8 mouse cellular contexts compared by ENCODE assay signal in the genomic region with DNA sequence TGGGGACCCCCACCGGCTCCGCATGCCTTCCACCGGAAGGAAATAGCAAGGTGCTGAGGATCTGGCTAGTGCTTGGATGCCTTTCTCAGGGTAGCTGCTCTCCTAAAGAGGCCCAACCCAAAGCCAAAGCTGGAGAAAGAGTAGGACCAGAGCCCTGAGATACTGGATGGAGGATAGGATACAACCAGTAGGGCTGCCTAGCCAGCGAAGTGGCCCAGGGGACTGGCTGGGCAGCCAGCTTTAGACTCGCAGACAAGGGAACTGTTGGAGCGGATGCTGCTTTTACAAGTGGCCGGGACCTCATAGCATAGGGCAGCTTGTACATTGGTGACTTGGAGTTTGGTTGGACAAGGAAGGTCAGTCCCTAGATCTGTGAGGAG. TPM values are rescaled to one million over a fixed set of nuclear protein-coding genes. Genes with fewer than 3 reads are reported as not detected.
A peak's percentile ranks its signal among the peaks of the same experiment; 100 is the strongest.
DNase-seq lines count a peak whose midpoint lies in the region; ATAC-seq and TF ChIP-seq lines count a peak whose summit lies in the region.

No protein-coding gene starts in this region.

- no peaks in the 10 kb centered on the region for H3K36me3 ChIP-seq in heart, adult 2 months (ENCODE audit: control insufficient read depth, insufficient read depth, low read length)
- no peaks in the 10 kb centered on the region for H3K36me3 ChIP-seq in ES-Bruce4 (ENCODE audit: control insufficient read depth, insufficient read depth, low read length, poor library complexity, severe bottlenecking)
- H3K36me3 ChIP-seq in forebrain, postnatal 0 days (ENCODE audit: insufficient read depth) = no peaks in the 10 kb centered on the region
- H3K36me3 ChIP-seq in liver, embryonic 15.5 days (replicated peaks) = no peaks in the 10 kb centered on the region

- intact Hi-C loops in heart, adult 2 months (cut with DNase I) = loop anchor here (2.0 to 5.0 kb wide), 2 partner anchors 34 to 86 kb away; no protein-coding TSS in a partner anchor
- intact Hi-C loops in heart, postnatal 36 days (cut with DNase I) = loop anchor here (2.0 kb wide), 2 partner anchors 36 to 86 kb away; no protein-coding TSS in a partner anchor

- no peak for ATAC-seq in forebrain, postnatal 0 days
- peak; percentile 6; the same call in 1 of the 2 replicates for ATAC-seq in liver, embryonic 15.5 days (ENCODE audit: insufficient read depth)

- H3K27me3 ChIP-seq in heart, adult 2 months (ENCODE audit: control insufficient read depth, insufficient read depth, low read length) = peaks cover 5% of the 10 kb centered on the region
- H3K27me3 ChIP-seq in ES-Bruce4 (ENCODE audit: control insufficient read depth, insufficient read depth, low read length, poor library complexity, severe bottlenecking) = peaks cover 2% of the 10 kb centered on the region
- no peaks in the 10 kb centered on the region; the same call in 1 of the 2 replicates for H3K27me3 ChIP-seq in forebrain, postnatal 0 days (ENCODE audit: insufficient read depth, low read length)
- peaks cover 25% of the 10 kb centered on the region; the same call in 1 of the 2 replicates for H3K27me3 ChIP-seq in liver, embryonic 15.5 days

- TF ChIP-seq CTCF in heart, adult 2 months (IDR thresholded peaks at IDR 0.05) = no peak
- TF ChIP-seq CTCF in ES-Bruce4 (IDR thresholded peaks at IDR 0.05; ENCODE audit: low read depth, low read length) = no peak
- TF ChIP-seq CTCF in forebrain, postnatal 0 days (IDR thresholded peaks at IDR 0.05; ENCODE audit: low read depth) = no peak

- 64% methylated on average over 7 of the region's 7 CpGs for WGBS in heart, adult 2 months
- WGBS in forebrain, postnatal 0 days = 74% methylated on average over 7 of the region's 7 CpGs
- WGBS in liver, embryonic 15.5 days (ENCODE audit: insufficient replicate concordance) = 59% methylated on average over 7 of the region's 7 CpGs

- no peak for TF ChIP-seq EP300 in heart, adult 2 months (IDR thresholded peaks at IDR 0.05; ENCODE audit: insufficient read depth, low read depth, low read length)
- TF ChIP-seq EP300 in ES-Bruce4 (IDR thresholded peaks at IDR 0.05; ENCODE audit: insufficient read depth, low read depth, low read length) = no peak

- no peaks in the 10 kb centered on the region for H3K4me1 ChIP-seq in heart, adult 2 months (ENCODE audit: control insufficient read depth, insufficient read depth, low read length)
- H3K4me1 ChIP-seq in ES-Bruce4 (ENCODE audit: control insufficient read depth, insufficient read depth, low read length) = no peaks in the 10 kb centered on the region
- no peaks in the 10 kb centered on the region for H3K4me1 ChIP-seq in forebrain, postnatal 0 days (ENCODE audit: insufficient read depth)
- peaks cover 45% of the 10 kb centered on the region for H3K4me1 ChIP-seq in liver, embryonic 15.5 days (replicated peaks)

- peak overlapping the region; percentile 36 for H3K27ac ChIP-seq in heart, adult 2 months
- H3K27ac ChIP-seq in ES-Bruce4 (ENCODE audit: insufficient read depth, low read length) = no peak overlapping the region
- no peak overlapping the region for H3K27ac ChIP-seq in forebrain, postnatal 0 days (ENCODE audit: low read depth, low read length)
- H3K27ac ChIP-seq in liver, embryonic 15.5 days (replicated peaks) = peak overlapping the region; percentile 29

- peak overlapping the region; percentile 48 for H3K4me3 ChIP-seq in heart, adult 2 months
- H3K4me3 ChIP-seq in ES-Bruce4 (ENCODE audit: low read depth, low read length) = peak overlapping the region; percentile 47; the same call in 1 of the 2 replicates
- H3K4me3 ChIP-seq in forebrain, postnatal 0 days (ENCODE audit: low read depth, low read length) = peak overlapping the region; percentile 44
- peak overlapping the region; percentile 62 for H3K4me3 ChIP-seq in liver, embryonic 15.5 days (replicated peaks)

- no peaks in the 10 kb centered on the region for H3K79me2 ChIP-seq in heart, adult 2 months (replicated peaks; ENCODE audit: control insufficient read depth, insufficient read depth, low read length)

- no peak overlapping the region for H3K9ac ChIP-seq in heart, adult 2 months (ENCODE audit: low read depth, low read length)
- H3K9ac ChIP-seq in ES-Bruce4 (ENCODE audit: low read depth, poor library complexity, severe bottlenecking) = peak overlapping the region; percentile 61
- peak overlapping the region; percentile 51 for H3K9ac ChIP-seq in forebrain, postnatal 0 days
- H3K9ac ChIP-seq in liver, embryonic 15.5 days = peak overlapping the region; percentile 63

- TF ChIP-seq POLR2A in heart, adult 2 months (IDR thresholded peaks at IDR 0.05; ENCODE audit: insufficient read depth, low read depth, low read length) = no peak
- TF ChIP-seq POLR2A in ES-Bruce4 (IDR thresholded peaks at IDR 0.05; ENCODE audit: insufficient read depth, low read length) = no peak

- peak overlapping the region; percentile 93 for H3K4me2 ChIP-seq in forebrain, postnatal 0 days (ENCODE audit: low read depth)
- H3K4me2 ChIP-seq in liver, embryonic 15.5 days = peak overlapping the region; percentile 92

- peak in 1 of 2 experiments; percentile 39 for DNase-seq in heart, adult 2 months
- no peak for DNase-seq in heart, postnatal 36 days
- DNase-seq in forebrain, postnatal 0 days = no peak
- no peak for DNase-seq in right cerebral cortex, postnatal 36 days (ENCODE audit: low spot score in 2 of 2)
- no peak for DNase-seq in urinary bladder, postnatal 25 days (ENCODE audit: low spot score)
- DNase-seq in spleen, adult 12 weeks (ENCODE audit: low spot score) = no peak

- no peaks in the 10 kb centered on the region for H3K9me3 ChIP-seq in ES-Bruce4 (replicated peaks; ENCODE audit: control insufficient read depth, insufficient read depth, low read length, poor library complexity, severe bottlenecking)
- H3K9me3 ChIP-seq in forebrain, postnatal 0 days (ENCODE audit: low read length) = no peaks in the 10 kb centered on the region
- H3K9me3 ChIP-seq in liver, embryonic 15.5 days (replicated peaks) = no peaks in the 10 kb centered on the region

RNA-seq across cellular contexts. Expression of a gene that starts 0.8 kb away (rescaled TPM):
- 1 to 10 TPM; 5.9 to 7.6 TPM for total RNA-seq in heart, adult 2 months (2021)
- polyA plus RNA-seq in heart, adult 2 months (2012; rRNA removed) = 10.5 and 11.8 TPM in 2 replicates
- total RNA-seq in heart, postnatal 36 days (2021) = 1 to 10 TPM; 5.0 to 7.4 TPM
- polyA plus RNA-seq in ES-Bruce4 (2011; ENCODE audit: insufficient read depth, insufficient read length, low read depth, missing spikeins) = 1.4 and 2.1 TPM in 2 replicates
- total RNA-seq in forebrain, postnatal 0 days (2014; rRNA removed) = 7.2 and 9.4 TPM in 2 replicates
- polyA plus RNA-seq in forebrain, postnatal 0 days (2015; fragmentation: Nextera tagmentation; extraction: Ambion mirVana) = 2.2 and 4.0 TPM in 2 replicates
- 21.3 and 22.3 TPM in 2 replicates for polyA plus RNA-seq in liver, embryonic 15.5 days (2015; fragmentation: Nextera tagmentation; extraction: Ambion mirVana)

Comparison
In these comparisons a context has a peak if more than half of its experiments do, and no peak if none do; other contexts are left out.
1. H3K27ac ChIP-seq: peak in heart, adult 2 months (single experiment) and liver, embryonic 15.5 days (single experiment); none in ES-Bruce4 (single experiment) and forebrain, postnatal 0 days (single experiment).
2. Peak in every context shown above with its lines, with median percentiles within 50 percentile points of each other: H3K4me3 ChIP-seq.